Mouse (Mus musculus): ENCODE data around the gene Slc24a4. TPM values are rescaled to one million over a fixed set of nuclear protein-coding genes. Genes with fewer than 3 reads are reported as not detected.
"Not testable (repeated sequence)": the region's sequence is repeated elsewhere in the genome, so short reads cannot be mapped to it uniquely, and the experiment has no call there.

Gene Slc24a4
- polyA plus RNA-seq, 1 experiment from 2014 or later = 4.0 TPM

GRCm38 (mm10) chr12:102206471-102206870 lies 77.9 kb downstream of the Slc24a4 start:
- ATAC-seq (ENCODE audit: insufficient number of reproducible peaks, low FRiP score) = no peak
- no peak overlapping the region for H3K4me2 ChIP-seq
- H3K36me3 ChIP-seq = no peaks in the 10 kb centered on the region
- H3K27ac ChIP-seq (ENCODE audit: poor library complexity, severe bottlenecking) = no peak overlapping the region
- no peaks in the 10 kb centered on the region for H3K27me3 ChIP-seq (replicated peaks)
- no peaks in the 10 kb centered on the region for H3K9me3 ChIP-seq (replicated peaks)
- no peak overlapping the region for H3K4me3 ChIP-seq
- 65% methylated on average over 1 of the region's 1 CpGs for WGBS
- H3K4me1 ChIP-seq (replicated peaks) = peaks cover 5% of the 10 kb centered on the region
- no peak overlapping the region for H3K9ac ChIP-seq

- Histone ChIP-seq H3K4me3 (no peak overlapping the region), H3K9me3 (replicated peaks) (no peaks in the 10 kb centered on the region), H3K4me1 (replicated peaks) (peaks cover 5% of the 10 kb centered on the region), H3K36me3 (no peaks in the 10 kb centered on the region), H3K4me2 (no peak overlapping the region), H3K9ac (no peak overlapping the region), H3K27ac (ENCODE audit: poor library complexity, severe bottlenecking) (no peak overlapping the region), H3K27me3 (replicated peaks) (no peaks in the 10 kb centered on the region)
- WGBS = 80% methylated on average over 7 of the region's 7 CpGs
- no peak for ATAC-seq (ENCODE audit: insufficient number of reproducible peaks, low FRiP score)
Measured at GRCm38 (mm10) chr12:102207245-102207644, 78.7 kb downstream of the Slc24a4 start.

GRCm38 (mm10) chr12:102210801-102211200 lies 82.3 kb downstream of the Slc24a4 start:
- Histone ChIP-seq H3K27ac (ENCODE audit: poor library complexity, severe bottlenecking) (no peak overlapping the region), H3K36me3 (no peaks in the 10 kb centered on the region), H3K4me2 (no peak overlapping the region), H3K4me1 (replicated peaks) (no peaks in the 10 kb centered on the region; the same call in 1 of the 2 replicates), H3K9ac (no peak overlapping the region), H3K27me3 (replicated peaks) (no peaks in the 10 kb centered on the region), H3K9me3 (replicated peaks) (no peaks in the 10 kb centered on the region), H3K4me3 (no peak overlapping the region)
- WGBS = 72% methylated on average over 2 of the region's 2 CpGs
- ATAC-seq (ENCODE audit: insufficient number of reproducible peaks, low FRiP score) = no peak

- no peaks in the 10 kb centered on the region for H3K36me3 ChIP-seq
- H3K4me1 ChIP-seq (replicated peaks) = no peaks in the 10 kb centered on the region
- no peaks in the 10 kb centered on the region for H3K27me3 ChIP-seq (replicated peaks)
- no peak for ATAC-seq (ENCODE audit: insufficient number of reproducible peaks, low FRiP score)
- no peaks in the 10 kb centered on the region for H3K9me3 ChIP-seq (replicated peaks)
- H3K4me3 ChIP-seq = no peak overlapping the region
- H3K4me2 ChIP-seq = no peak overlapping the region
- no peak overlapping the region for H3K9ac ChIP-seq
- H3K27ac ChIP-seq (ENCODE audit: poor library complexity, severe bottlenecking) = no peak overlapping the region
- 89% methylated on average over 6 of the region's 6 CpGs for WGBS
Measured at GRCm38 (mm10) chr12:102223404-102223803, 94.9 kb downstream of the Slc24a4 start.

GRCm38 (mm10) chr12:102224112-102224511 lies 95.6 kb downstream of the Slc24a4 start:
- not testable (repeated sequence) for H3K4me1 ChIP-seq (replicated peaks); H3K9ac ChIP-seq
- whole genome bisulfite sequencing = 77% methylated on average over 2 of the region's 2 CpGs

GRCm38 (mm10) chr12:102225165-102225564 lies 96.6 kb downstream of the Slc24a4 start:
- ATAC-seq (ENCODE audit: insufficient number of reproducible peaks, low FRiP score) = no peak
- no peaks in the 10 kb centered on the region for H3K27me3 ChIP-seq (replicated peaks)
- no peak overlapping the region for H3K27ac ChIP-seq (ENCODE audit: poor library complexity, severe bottlenecking)
- no peak overlapping the region for H3K4me3 ChIP-seq
- H3K4me2 ChIP-seq = no peak overlapping the region
- H3K9ac ChIP-seq = no peak overlapping the region
- no peaks in the 10 kb centered on the region for H3K4me1 ChIP-seq (replicated peaks)
- WGBS = 38% methylated on average over 3 of the region's 3 CpGs
- H3K36me3 ChIP-seq = no peaks in the 10 kb centered on the region
- H3K9me3 ChIP-seq (replicated peaks) = no peaks in the 10 kb centered on the region

More at GRCm38 (mm10) chr12:102224112-102224511, 95.6 kb downstream of the Slc24a4 start:
- H3K4me3 ChIP-seq; H3K4me2 ChIP-seq; H3K27ac ChIP-seq (ENCODE audit: poor library complexity, severe bottlenecking); ATAC-seq (ENCODE audit: insufficient number of reproducible peaks, low FRiP score); H3K36me3 ChIP-seq; H3K9me3 ChIP-seq (replicated peaks); H3K27me3 ChIP-seq (replicated peaks): not testable (repeated sequence)

GRCm38 (mm10) chr12:102235551-102235950 lies 107.0 kb downstream of the Slc24a4 start:
- no peak overlapping the region for H3K4me2 ChIP-seq
- ATAC-seq (ENCODE audit: insufficient number of reproducible peaks, low FRiP score) = no peak

GRCm38 (mm10) chr12:102236317-102236716 lies 107.8 kb downstream of the Slc24a4 start:
- Histone ChIP-seq H3K27ac (ENCODE audit: poor library complexity, severe bottlenecking) (no peak overlapping the region), H3K9me3 (replicated peaks) (no peaks in the 10 kb centered on the region), H3K27me3 (replicated peaks) (0 out of 2 replicates have a peak, but pooled peaks cover 3% of the 10 kb centered on the region), H3K9ac (no peak overlapping the region), H3K4me2 (no peak overlapping the region), H3K36me3 (no peaks in the 10 kb centered on the region), H3K4me3 (no peak overlapping the region), H3K4me1 (replicated peaks) (no peaks in the 10 kb centered on the region)
- WGBS = 84% methylated on average over 6 of the region's 6 CpGs
- no peak for ATAC-seq (ENCODE audit: insufficient number of reproducible peaks, low FRiP score)

More at GRCm38 (mm10) chr12:102235551-102235950, 107.0 kb downstream of the Slc24a4 start:
- no peaks in the 10 kb centered on the region for H3K4me1 ChIP-seq (replicated peaks)
- 0 out of 2 replicates have a peak, but pooled peaks cover 3% of the 10 kb centered on the region for H3K27me3 ChIP-seq (replicated peaks)
- no peak overlapping the region for H3K4me3 ChIP-seq
- no peaks in the 10 kb centered on the region for H3K36me3 ChIP-seq
- H3K9me3 ChIP-seq (replicated peaks) = no peaks in the 10 kb centered on the region
- 76% methylated on average over 3 of the region's 3 CpGs for WGBS
- H3K27ac ChIP-seq (ENCODE audit: poor library complexity, severe bottlenecking) = no peak overlapping the region
- no peak overlapping the region for H3K9ac ChIP-seq

GRCm38 (mm10) chr12:102242076-102242722 lies 113.7 kb downstream of the Slc24a4 start:
- Histone ChIP-seq H3K9me3 (replicated peaks) (no peaks in the 10 kb centered on the region), H3K4me2 (no peak overlapping the region), H3K9ac (no peak overlapping the region), H3K27me3 (replicated peaks) (no peaks in the 10 kb centered on the region), H3K4me3 (no peak overlapping the region), H3K4me1 (replicated peaks) (0 out of 2 replicates have a peak, but pooled peaks cover 5% of the 10 kb centered on the region), H3K36me3 (no peaks in the 10 kb centered on the region), H3K27ac (ENCODE audit: poor library complexity, severe bottlenecking) (no peak overlapping the region)
- 55% methylated on average over 6 of the region's 6 CpGs for WGBS
- ATAC-seq (ENCODE audit: insufficient number of reproducible peaks, low FRiP score) = peak; percentile 47; the same call in 1 of the 2 replicates

GRCm38 (mm10) chr12:102243915-102244314 lies 115.4 kb downstream of the Slc24a4 start:
- H3K4me2 ChIP-seq = no peak overlapping the region
- WGBS = 0% methylated on average over 1 of the region's 1 CpGs
- H3K27ac ChIP-seq (ENCODE audit: poor library complexity, severe bottlenecking) = no peak overlapping the region
- H3K4me3 ChIP-seq = no peak overlapping the region
- H3K4me1 ChIP-seq (replicated peaks) = 0 out of 2 replicates have a peak, but pooled peaks cover 5% of the 10 kb centered on the region
- no peaks in the 10 kb centered on the region; the same call in 1 of the 2 replicates for H3K36me3 ChIP-seq
- ATAC-seq (ENCODE audit: insufficient number of reproducible peaks, low FRiP score) = no peak
- H3K9me3 ChIP-seq (replicated peaks) = no peaks in the 10 kb centered on the region
- no peak overlapping the region for H3K9ac ChIP-seq
- H3K27me3 ChIP-seq (replicated peaks) = no peaks in the 10 kb centered on the region

- no peak for ATAC-seq (ENCODE audit: insufficient number of reproducible peaks, low FRiP score)
- no peak overlapping the region for H3K4me2 ChIP-seq
- H3K4me1 ChIP-seq (replicated peaks) = 0 out of 2 replicates have a peak, but pooled peaks cover 5% of the 10 kb centered on the region
- H3K36me3 ChIP-seq = no peaks in the 10 kb centered on the region; the same call in 1 of the 2 replicates
- no peak overlapping the region for H3K4me3 ChIP-seq
- no peak overlapping the region for H3K27ac ChIP-seq (ENCODE audit: poor library complexity, severe bottlenecking)
- H3K9ac ChIP-seq = no peak overlapping the region
- H3K9me3 ChIP-seq (replicated peaks) = no peaks in the 10 kb centered on the region
- WGBS = 87% methylated on average over 5 of the region's 5 CpGs
- no peaks in the 10 kb centered on the region for H3K27me3 ChIP-seq (replicated peaks)
Measured at GRCm38 (mm10) chr12:102246226-102246625, 117.7 kb downstream of the Slc24a4 start.

Data from heart, embryonic 12.5 days (tissue).